Mouse (Mus musculus): ENCODE data around the gene Olfr781. TPM values are rescaled to one million over a fixed set of nuclear protein-coding genes. Genes with fewer than 3 reads are reported as not detected.

Gene Olfr781
- not detected in 2 replicates for polyA plus RNA-seq (2015; fragmentation: Nextera tagmentation; extraction: Ambion mirVana)

GRCm38 (mm10) chr10:129328554-129328953, at the start of gene Olfr781:
TSS of gene Olfr781 (plus strand) at chr10:129328854.

GRCm38 (mm10) chr10:129317817-129318216, 10.8 kb upstream of the Olfr781 start, which contains the start of gene Olfr780:
TSS of gene Olfr780 (plus strand) at chr10:129318117.

GRCm38 (mm10) chr10:129348550-129348949, 19.9 kb downstream of the Olfr781 start, which contains the start of gene Olfr782:
TSS of gene Olfr782 (plus strand) at chr10:129348850.

Other genes with a start within 250 kb of the Olfr781 start
- gene Olfr767, start 245.9 kb upstream of the Olfr781 start, polyA plus RNA-seq (2015; fragmentation: Nextera tagmentation; extraction: Ambion mirVana) = not detected in 2 replicates
- gene Olfr768, start 229.5 kb upstream of the Olfr781 start, polyA plus RNA-seq (2015; fragmentation: Nextera tagmentation; extraction: Ambion mirVana) = not detected in 2 replicates
- gene Olfr769, start 211.0 kb upstream of the Olfr781 start, polyA plus RNA-seq (2015; fragmentation: Nextera tagmentation; extraction: Ambion mirVana) = not detected in 2 replicates
- gene Olfr770, start 189.9 kb upstream of the Olfr781 start, polyA plus RNA-seq (2015; fragmentation: Nextera tagmentation; extraction: Ambion mirVana) = not detected in 2 replicates
- gene Olfr771, start 164.1 kb upstream of the Olfr781 start, polyA plus RNA-seq (2015; fragmentation: Nextera tagmentation; extraction: Ambion mirVana) = not detected in 2 replicates
- gene Olfr772, start 150.9 kb upstream of the Olfr781 start, polyA plus RNA-seq (2015; fragmentation: Nextera tagmentation; extraction: Ambion mirVana) = not detected in 2 replicates
- gene Olfr773, start 141.4 kb upstream of the Olfr781 start, polyA plus RNA-seq (2015; fragmentation: Nextera tagmentation; extraction: Ambion mirVana) = not detected in 2 replicates
- gene Olfr774, start 92.7 kb upstream of the Olfr781 start, polyA plus RNA-seq (2015; fragmentation: Nextera tagmentation; extraction: Ambion mirVana) = not detected in 2 replicates
- gene Olfr775, start 80.4 kb upstream of the Olfr781 start, polyA plus RNA-seq (2015; fragmentation: Nextera tagmentation; extraction: Ambion mirVana) = not detected in 2 replicates
- gene Olfr776, start 69.7 kb upstream of the Olfr781 start, polyA plus RNA-seq (2015; fragmentation: Nextera tagmentation; extraction: Ambion mirVana) = not detected in 2 replicates
- not detected in 2 replicates for gene Olfr777, start 57.4 kb upstream of the Olfr781 start, polyA plus RNA-seq (2015; fragmentation: Nextera tagmentation; extraction: Ambion mirVana)
- gene Olfr780, start 10.7 kb upstream of the Olfr781 start, polyA plus RNA-seq (2015; fragmentation: Nextera tagmentation; extraction: Ambion mirVana) = not detected in 2 replicates
- not detected in 2 replicates for gene Olfr782, start 20.0 kb downstream of the Olfr781 start, polyA plus RNA-seq (2015; fragmentation: Nextera tagmentation; extraction: Ambion mirVana)
- not detected in 2 replicates for gene Olfr784, start 55.2 kb downstream of the Olfr781 start, polyA plus RNA-seq (2015; fragmentation: Nextera tagmentation; extraction: Ambion mirVana)
- not detected in 2 replicates for gene Olfr785, start 76.6 kb downstream of the Olfr781 start, polyA plus RNA-seq (2015; fragmentation: Nextera tagmentation; extraction: Ambion mirVana)
- gene Olfr786, start 98.5 kb downstream of the Olfr781 start, polyA plus RNA-seq (2015; fragmentation: Nextera tagmentation; extraction: Ambion mirVana) = not detected in 2 replicates
- not detected in 2 replicates for gene Olfr787, start 133.0 kb downstream of the Olfr781 start, polyA plus RNA-seq (2015; fragmentation: Nextera tagmentation; extraction: Ambion mirVana)
- not detected in 2 replicates for gene Olfr788, start 142.1 kb downstream of the Olfr781 start, polyA plus RNA-seq (2015; fragmentation: Nextera tagmentation; extraction: Ambion mirVana)
- gene Olfr789, start 155.9 kb downstream of the Olfr781 start, polyA plus RNA-seq (2015; fragmentation: Nextera tagmentation; extraction: Ambion mirVana) = not detected in 2 replicates
- gene Olfr790, start 169.6 kb downstream of the Olfr781 start, polyA plus RNA-seq (2015; fragmentation: Nextera tagmentation; extraction: Ambion mirVana) = not detected in 2 replicates
- gene Olfr791, start 192.9 kb downstream of the Olfr781 start, polyA plus RNA-seq (2015; fragmentation: Nextera tagmentation; extraction: Ambion mirVana) = not detected in 2 replicates
- gene Olfr792, start 210.3 kb downstream of the Olfr781 start, polyA plus RNA-seq (2015; fragmentation: Nextera tagmentation; extraction: Ambion mirVana) = not detected in 2 replicates
- not detected in 2 replicates for gene Olfr794, start 238.8 kb downstream of the Olfr781 start, polyA plus RNA-seq (2015; fragmentation: Nextera tagmentation; extraction: Ambion mirVana)

Data from urinary bladder, postnatal 0 days (tissue).